Mouse (Mus musculus): ENCODE results near the gene Shprh.
"Not testable (repeated sequence)": the region's sequence is repeated elsewhere in the genome, so short reads cannot be mapped to it uniquely, and the experiment has no call there.

Gene Shprh

GRCm38 (mm10) chr10:11148884-11149741, at the start of gene Shprh:
Gene Shprh, plus strand, starts transcription at chr10:11149427.
- peak; percentile 99 for DNase-seq

DNA sequence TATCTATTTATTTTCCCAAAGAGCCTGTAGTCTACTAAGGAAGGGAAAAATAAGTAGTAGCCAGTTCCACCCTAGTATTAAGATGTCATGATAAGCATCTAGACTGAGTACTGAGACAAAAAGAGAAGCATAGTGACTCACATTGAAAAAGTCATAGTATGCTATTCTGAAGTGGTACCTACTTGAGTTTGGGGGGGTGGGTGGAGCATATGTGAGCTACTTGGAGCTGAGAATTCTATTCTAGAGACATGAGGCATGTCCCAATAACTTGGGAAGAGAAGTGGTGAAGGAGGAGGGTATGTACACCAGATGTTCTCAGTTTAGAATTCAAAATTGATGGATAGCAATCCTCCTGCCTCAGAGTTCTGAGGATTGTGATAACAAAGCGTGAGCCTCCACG, 27.4 kb upstream of the Shprh start:
- DNase-seq: no peak

DNA sequence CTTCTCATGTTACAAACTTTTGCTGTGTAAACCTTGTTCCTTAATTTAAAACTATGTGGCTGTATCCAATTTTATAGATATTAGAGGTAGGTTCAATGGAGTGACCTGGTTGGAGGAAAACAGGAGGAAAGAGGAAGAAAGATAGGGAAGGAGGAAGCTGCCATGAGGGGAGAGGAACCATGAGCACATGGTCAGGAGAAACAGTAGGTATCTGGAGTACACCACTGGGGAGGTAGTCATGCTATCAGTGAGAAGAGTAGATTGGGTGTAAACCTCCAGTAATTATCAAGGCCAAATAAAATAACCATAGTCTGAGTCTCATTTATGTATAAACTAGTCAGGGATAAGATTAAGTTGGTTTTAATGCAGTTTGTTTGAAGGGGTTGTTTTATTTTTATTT, 3.6 kb upstream of the Shprh start:
- DNase-seq: no peak

GRCm38 (mm10) chr10:11148446-11148845, 781 bp upstream of the Shprh start:
- DNase-seq: no peak

DNA sequence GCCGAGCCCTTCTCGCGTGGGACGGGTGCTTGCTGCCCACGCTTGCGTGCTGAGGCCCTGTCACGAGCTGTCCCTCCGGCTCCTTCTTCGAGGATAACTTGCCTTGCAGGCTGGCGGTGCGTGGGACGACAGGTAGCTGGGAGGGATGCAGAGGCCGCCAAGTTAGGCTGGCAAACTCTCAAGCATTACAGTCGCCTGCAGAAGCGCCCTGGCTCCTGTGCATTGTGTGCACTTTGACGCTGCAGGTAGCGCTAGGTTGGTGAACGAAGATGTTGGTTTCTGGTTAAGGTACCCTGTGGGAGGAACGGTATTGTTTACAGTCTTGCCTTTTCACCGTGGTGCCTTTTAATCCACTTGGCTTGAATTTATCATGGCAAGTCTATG, 507 bp downstream of the Shprh start:
- DNase-seq: no peak

DNA sequence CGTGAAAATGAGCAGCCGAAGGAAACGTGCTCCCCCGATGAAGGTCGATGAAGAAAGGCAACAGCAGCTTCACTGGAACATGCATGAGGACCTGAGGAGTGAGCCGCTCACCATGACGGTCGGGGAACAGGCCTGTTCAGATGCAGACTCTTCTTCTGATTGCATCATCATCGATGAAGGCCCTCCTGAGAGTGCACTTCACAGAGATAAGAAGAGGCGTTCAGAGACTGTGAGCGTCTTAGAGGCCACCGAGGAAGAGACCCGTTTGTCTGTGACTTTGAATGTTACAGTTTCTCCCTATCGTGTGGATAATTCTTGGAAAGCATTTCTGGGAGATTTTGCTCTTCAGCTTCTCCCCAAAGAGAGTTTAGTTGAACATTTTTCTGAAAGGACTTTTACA, 2.4 kb downstream of the Shprh start:
- no peak for DNase-seq

GRCm38 (mm10) chr10:11157039-11157438, 7.8 kb downstream of the Shprh start:
- no peak for DNase-seq

DNA sequence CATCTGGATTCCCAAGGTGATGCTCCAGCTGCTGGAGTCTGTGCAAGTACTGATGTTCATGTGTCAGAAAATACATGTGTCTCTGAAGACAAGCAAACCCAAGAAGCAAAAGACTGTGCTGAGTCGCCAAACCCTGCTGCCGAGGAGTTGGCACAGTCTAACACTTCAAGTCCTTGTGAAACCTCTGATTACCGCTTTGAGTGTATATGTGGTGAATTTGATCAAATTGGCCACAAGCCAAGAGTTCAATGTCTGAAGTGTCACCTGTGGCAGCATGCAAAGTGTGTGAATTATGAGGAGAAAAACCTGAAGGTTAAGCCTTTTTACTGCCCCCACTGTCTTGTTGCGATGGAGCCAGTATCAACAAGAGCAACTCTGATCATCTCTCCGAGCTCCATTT, 15.3 kb downstream of the Shprh start:
- DNase-seq: no peak

- no peak for DNase-seq
These were observed 21.0 kb downstream of the Shprh start for GRCm38 (mm10) chr10:11170252-11170651.

DNA sequence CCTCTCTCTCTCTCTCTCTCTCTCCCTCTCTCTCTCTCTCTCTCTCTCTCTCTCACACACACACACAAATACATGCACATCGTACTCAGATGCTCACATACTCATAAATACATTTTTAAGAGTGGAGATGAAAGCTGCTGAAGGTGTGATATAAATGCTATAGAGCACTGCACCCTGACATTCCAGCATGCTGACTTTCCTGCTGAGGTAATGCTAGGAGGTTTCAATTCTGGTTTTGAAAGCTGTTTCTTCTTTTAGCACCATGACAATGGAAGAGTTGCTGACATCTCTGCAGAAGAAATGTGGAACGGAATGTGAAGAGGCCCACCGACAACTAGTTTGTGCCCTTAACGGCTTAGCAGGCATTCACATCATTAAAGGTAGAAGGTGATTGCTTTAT, 22.4 kb downstream of the Shprh start:
- no peak for DNase-seq

DNA sequence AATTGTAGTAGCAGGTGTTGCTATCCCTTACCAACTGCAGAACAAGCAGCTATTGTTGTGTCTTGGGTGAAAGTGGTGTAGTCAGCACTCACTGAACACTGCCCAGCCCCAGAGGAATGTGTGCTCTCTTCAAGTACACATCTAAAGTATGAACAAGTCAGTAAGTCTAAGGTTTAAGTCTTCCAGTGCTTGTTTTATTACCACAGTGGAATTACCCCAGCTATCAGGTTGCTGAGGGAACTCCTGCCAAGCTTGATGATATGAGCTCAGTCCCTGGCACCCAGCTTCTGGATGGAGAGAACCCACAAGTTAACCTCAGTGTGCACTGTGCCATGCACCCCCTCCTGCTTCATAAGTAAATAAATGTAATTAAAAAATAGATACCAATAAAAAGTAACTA, 23.3 kb downstream of the Shprh start:
- peak; percentile 28 for DNase-seq

DNA sequence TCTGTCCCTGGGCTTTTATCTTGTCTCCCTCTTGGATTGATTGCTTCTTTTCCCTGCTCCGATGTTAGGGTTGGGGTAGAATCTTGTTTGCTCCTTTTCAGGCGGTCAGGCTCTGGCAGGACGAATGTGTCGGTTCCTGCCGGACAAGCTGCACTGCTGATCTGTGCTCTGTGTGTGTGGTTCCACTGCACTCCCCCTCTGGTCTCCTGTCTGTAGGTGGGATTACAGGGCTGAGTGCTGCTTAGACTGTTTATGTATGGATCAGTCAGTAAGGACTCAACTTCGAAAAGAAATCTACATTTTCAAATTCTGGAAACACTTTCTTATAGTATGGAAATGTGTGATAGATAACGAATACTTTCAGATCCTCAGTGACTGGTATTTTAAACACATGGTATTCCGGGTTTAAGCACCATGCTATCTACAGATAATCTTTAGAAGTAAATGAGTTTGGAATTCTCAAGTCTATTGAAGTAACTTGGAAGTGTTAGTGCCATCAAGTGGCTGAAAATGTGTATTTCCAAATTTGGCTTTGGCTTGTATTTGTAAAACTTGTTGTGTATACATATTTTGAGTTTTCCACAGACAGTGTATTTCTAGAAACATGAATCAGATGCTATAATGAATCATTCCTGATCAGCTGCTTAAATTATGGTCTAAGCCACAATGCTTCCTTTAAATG, 26.7 kb downstream of the Shprh start:
- no peak for DNase-seq

GRCm38 (mm10) chr10:11180077-11180476, 30.9 kb downstream of the Shprh start:
- DNase-seq: no peak

DNA sequence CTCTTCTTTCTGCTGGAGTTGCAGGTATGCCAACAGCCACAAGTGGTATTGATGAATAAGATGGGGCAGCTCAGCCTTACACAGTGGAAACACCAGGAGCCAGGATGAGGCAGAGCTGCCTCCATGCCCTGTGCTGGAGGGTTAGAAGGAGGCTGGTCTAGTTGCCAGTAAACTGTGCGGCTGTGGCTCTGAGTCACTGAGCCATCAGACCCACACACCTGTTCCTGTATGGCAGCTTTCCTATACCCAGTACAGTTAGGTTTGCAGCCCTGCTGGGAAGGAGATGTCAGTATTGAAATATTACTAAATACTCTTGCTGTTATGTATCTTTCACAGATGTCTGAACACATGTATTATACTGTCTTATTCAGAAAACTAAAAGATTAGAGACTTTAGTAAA, 48.1 kb downstream of the Shprh start:
- DNase-seq: no peak

- DNase-seq: peak; percentile 5
These were observed 49.1 kb downstream of the Shprh start for GRCm38 (mm10) chr10:11198346-11198745.

- DNase-seq: no peak
These were observed 50.8 kb downstream of the Shprh start for GRCm38 (mm10) chr10:11199980-11200379.

- not testable (repeated sequence) for DNase-seq
These were observed 56.7 kb downstream of the Shprh start for GRCm38 (mm10) chr10:11205883-11206282.

- no peak for DNase-seq
These were observed 59.4 kb downstream of the Shprh start for GRCm38 (mm10) chr10:11208670-11209069.

GRCm38 (mm10) chr10:11212003-11212402, 62.8 kb downstream of the Shprh start:
- peak; percentile 45 for DNase-seq

DNA sequence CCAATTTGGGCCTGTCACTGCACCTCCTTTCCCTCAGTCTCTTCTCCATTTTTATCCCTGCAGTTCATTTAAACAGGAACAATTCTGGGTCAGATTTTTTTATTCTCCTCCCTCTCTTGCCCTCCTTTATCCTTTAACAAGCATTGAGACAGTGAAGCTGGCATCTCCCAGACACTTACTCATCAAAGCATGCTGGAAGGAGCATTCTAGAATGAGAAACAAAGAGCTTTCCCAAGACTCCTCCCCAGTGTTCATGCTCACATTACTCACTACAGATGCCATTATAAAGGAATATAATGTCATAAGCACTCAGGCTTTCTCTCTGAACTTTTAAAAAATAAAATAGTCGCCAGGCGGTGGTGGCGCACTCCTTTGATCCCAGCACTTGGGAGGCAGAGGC, 77.2 kb downstream of the Shprh start:
- DNase-seq: no peak

- no peak for DNase-seq
These were observed 80.4 kb downstream of the Shprh start for GRCm38 (mm10) chr10:11229545-11230178.

DNA sequence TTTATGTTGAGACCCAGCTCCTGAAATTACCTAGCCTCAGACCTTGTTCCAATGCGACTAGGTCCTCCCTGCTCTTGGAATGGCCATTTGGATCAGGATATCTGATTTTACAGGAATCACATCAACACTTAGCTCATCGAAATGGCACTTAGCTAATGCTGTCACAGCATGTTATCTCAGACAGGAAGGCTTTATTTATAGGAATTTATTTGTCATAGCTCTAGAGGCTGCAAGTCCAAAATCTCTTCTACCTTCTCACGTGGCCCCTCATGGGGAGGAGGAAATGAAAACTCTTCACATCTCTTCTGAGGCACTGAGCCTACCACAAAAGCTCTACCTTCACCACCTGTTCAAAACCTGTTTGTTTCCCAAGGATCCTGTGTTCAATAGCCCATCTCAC, 84.0 kb downstream of the Shprh start:
- peak; percentile 6 for DNase-seq

- not testable (repeated sequence) for DNase-seq
These were observed 93.8 kb downstream of the Shprh start for GRCm38 (mm10) chr10:11242988-11243387.

DNA sequence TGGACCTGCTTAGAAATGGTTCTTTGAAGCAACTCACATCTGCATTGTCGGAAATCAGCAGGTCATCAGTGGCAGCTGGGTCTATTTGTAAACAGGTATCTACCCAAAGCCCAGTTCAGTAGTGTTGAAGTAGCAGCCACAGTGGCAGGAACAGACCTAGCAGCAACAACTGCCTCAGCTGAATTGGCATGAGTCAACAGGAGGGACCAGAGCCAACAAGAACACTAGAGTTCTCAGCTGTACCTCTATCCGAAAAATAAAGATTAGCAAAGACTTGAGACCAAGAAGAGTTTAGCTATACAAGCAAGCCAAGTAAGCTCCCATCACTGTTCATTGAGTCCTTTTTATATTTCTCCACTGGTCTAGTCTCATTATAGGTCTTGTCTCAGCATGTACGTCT, 99.0 kb downstream of the Shprh start:
- DNase-seq: no peak
